Mouse (Mus musculus): ENCODE results near the gene Metap1d.

Metap1d gene

DNA sequence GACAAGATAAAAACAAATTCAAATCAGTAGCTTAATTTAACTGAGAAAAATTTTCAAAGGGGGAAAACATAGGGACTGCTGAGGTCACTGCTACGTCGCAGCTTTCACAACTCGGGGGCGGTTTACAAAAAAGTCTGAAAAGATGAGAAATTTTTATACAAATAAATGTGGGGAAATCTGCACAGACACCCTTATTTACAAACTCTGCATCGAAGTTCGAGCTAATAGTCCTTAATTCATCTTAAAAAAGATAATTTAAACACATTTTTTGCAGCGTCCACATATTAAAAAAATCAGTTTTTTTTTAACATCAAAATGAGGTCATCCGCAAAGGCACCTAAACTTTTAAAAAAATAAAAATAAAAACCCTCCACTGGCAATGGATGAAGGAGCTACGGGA is 90.5 kb downstream of the Metap1d start:
- intact Hi-C loops (cut with DNase I): loop anchor here (10.0 kb wide), 1 partner anchor 1731 kb away; the partner anchor contains the start of gene Sp9

DNA sequence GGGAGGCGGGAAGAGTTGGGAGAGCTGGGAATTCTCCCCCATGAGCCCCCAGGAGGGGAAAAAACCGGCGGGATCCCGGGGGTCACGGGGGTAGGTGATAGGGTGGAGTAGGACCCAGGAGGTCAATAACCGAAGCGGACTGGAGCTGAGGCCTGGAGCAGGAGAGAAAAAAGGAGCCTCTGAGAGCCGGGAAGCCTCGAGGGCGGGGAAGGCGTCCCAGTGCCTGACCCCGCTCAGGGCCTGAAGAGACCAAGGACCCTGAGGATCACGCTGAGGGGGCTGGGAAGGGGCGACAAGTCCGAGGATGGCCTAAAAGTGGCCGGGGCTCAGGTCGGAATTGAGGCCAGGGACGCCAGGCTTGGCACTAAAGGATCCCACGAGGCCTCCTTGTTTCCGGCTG is 90.9 kb downstream of the Metap1d start:
- intact Hi-C loops (cut with DNase I): loop anchor here (10.0 kb wide), 1 partner anchor 1731 kb away; the partner anchor contains the start of gene Sp9

DNA sequence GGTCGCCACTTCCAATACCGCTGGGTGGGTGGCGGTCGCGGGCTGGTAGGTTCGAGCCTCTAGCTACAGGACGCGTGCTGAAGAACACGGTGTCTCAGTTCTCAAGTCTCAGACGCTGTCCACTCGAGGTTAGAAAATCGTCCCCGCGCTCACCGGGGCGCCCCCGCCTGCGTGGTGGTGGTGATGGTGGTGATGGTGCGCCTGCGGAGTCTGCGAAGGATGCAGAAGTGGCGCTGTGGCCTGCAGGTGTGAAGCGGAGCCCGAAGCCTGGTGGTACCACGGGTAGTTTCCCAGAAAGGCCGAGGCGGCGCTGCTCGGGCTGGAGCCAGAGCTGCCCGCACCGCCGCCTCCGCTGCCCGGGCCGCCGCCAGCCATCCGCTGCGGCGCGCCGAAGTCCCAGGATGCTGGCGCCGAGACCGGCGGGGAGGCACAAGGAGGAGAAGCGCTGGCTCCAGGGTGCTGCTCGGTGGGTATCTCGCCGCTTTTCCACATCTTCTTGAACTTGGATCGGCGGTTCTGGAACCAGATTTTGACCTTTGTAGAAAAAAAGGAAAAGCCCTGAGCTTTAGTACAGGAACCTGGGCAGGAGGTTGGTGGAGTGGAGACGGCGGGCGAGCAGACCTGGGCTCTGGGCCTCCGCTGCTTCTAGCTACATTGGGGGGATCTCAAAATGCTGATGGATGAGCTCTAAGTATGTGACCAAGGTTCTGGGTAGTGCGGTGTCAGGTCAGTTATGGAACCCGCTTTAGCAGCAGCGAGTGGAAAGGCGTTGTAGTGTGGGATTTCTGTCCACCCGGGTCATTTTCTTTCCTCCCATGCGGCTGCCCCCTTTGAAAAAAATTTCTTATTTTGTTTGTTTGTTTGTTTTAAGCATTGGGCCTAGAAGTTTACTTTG is 91.6 kb downstream of the Metap1d start:
- intact Hi-C loops (cut with DNase I): loop anchor here (5.0 to 10.0 kb wide), 3 partner anchors 92 to 1730 kb away; partner anchors contain the start of genes Metap1d and Sp9

DNA sequence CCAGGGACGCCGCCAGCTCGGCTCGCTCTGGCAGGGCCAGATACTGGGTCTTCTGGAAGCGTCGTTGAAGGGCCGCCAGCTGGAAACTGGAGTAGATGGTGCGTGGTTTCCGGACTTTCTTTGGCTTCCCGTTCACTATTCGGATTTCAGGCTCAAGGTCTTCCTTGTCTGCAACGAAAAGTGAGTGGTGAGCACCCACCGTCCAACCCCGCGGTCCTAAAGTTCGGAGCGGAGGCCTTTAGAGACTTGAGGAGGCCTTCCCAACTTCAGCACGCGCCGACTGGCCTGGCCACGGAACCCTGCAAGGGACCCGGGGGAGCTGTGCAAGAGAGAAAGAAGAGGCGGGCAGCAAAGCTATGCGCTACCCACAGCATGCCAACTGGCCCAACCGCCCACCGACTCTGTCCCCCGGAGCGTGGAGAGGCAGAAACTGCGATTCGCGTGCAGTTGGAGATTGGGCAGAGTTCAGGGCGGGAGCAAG is 92.4 kb downstream of the Metap1d start:
- intact Hi-C loops (cut with DNase I): loop anchor here (5.0 to 10.0 kb wide), 3 partner anchors 93 to 1729 kb away; partner anchors contain the start of genes Metap1d and Sp9

DNA sequence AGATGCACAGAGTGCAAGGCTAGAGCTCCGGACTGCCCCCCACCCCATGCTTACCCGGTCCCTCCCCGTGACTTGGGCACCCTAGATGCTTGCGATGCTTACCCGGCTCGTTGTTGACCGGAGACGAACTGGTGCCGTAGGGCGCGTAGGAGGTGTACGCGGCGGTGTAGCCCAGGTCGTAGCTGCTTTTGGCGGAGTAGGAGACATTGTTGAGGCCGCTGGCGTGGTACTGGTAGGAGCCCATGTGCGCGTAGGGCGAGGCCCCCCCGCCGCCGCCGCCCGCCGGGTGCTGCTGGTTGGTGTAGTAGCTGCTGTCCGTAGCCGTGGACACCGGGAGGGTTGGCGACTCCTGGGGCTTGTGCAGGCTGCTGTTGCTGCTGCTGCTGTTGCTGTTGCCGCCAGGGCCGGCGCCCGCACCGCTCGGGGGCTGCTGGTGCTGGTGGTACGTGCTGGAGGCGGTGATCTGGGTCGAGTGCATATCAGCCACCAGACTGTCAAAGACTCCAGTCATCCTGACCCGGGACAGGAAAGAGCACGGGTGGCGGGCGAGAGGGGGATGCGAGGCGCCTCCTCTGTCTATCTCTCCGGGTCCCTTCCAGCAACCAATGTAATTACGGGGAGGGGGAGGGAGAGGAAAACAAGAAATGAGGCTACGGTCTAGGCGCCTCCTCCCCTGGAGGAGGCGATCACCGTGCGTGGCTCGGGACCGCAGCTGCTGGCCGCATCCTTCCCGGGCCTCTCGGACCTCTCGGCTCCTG is 93.0 kb downstream of the Metap1d start:
- intact Hi-C loops (cut with DNase I): loop anchor here (5.0 to 10.0 kb wide), 3 partner anchors 94 to 1729 kb away; partner anchors contain the start of genes Metap1d and Sp9

DNA sequence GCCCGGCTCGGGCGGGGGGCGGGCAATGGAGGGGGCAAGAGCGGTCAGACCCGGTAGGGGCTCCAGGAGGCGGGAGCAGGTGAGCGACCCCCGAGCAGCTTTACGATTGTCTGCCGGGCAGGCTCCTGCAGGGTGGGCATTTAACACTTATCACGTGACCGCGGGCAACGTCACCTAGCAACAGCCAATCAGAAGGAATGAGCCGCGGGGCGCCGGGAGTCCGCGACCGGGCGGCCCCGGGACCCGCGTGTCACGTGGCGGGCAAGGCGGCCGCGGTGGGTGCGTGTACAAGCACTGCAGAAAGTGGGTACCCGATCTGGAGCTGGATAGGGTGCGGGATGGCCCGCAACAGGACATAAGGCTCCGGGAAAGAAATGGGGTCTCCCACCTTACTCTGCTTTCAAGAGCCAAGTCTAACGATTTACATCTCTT is 93.6 kb downstream of the Metap1d start, which contains the start of gene Dlx2:
Gene Dlx2, minus strand, starts transcription at position 115 of the 432 bp plus-strand sequence.
- intact Hi-C loops (cut with DNase I): loop anchor here (5.0 to 10.0 kb wide), 3 partner anchors 94 to 1728 kb away; partner anchors contain the start of genes Metap1d and Sp9

DNA sequence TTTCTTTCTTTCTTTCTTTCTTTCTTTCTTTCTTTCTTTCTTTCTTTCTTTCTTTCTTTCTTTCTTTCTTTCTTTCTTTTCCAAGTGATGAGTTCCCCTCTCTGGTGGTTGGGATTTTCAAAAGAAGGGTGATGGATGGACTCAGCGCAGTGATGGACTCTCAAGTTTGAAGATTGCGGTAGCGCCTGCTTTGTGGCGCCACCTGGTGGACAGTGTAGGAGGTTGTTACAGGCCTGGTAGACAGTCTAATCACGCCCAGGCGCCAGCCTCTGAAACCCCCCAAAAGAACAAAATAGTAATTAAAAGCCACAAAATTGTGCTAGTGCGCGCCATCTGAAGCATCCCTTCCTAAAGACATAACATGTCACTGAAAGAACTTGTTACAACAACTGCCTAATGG is 94.8 kb downstream of the Metap1d start:
- intact Hi-C loops (cut with DNase I): loop anchor here (5.0 to 10.0 kb wide), 3 partner anchors 96 to 1727 kb away; partner anchors contain the start of genes Metap1d and Sp9

DNA sequence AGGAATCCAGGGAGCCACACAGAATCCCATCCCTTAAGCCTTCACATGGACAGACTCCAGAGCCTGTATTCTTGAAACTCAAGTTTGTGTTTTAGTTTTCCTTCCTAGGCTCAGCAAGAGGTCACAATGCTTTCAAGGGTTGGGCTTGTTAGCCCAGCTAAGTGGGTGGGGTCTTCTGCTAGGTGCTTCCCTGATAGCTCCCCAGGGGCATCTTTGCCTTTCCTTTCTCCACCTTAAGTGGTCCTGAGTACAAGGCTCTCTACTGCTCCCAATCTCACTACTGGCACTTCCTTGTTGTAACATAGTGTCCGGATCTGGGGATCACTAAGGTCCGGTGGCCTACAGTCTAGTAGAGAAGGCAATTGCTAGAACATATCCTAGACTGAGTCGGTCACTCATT is 97.3 kb downstream of the Metap1d start:
- intact Hi-C loops (cut with DNase I): loop anchor here (10.0 kb wide), 1 partner anchor 296 kb away; no protein-coding TSS in a partner anchor

DNA sequence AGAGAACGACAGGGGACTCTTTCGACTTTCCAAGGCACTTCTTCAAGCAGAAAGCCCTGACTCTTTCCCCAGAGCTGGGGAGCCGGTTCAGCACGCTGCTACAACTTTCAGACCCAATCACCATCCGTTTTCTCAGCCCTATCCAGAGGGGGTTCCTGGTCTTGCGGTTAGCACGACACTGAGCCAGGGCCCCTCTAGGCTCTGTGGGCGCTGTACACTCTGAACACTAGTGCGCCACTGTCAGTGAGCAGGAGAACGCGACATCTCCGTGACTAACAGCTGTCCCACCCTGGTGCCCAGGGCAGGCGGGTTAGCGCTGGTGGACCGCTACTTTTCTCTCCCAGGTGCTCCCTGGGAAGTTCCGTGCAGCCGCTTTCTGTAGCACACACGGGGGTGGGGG is 98.6 kb downstream of the Metap1d start:
- intact Hi-C loops (cut with DNase I): loop anchor here (10.0 kb wide), 1 partner anchor 297 kb away; no protein-coding TSS in a partner anchor

DNA sequence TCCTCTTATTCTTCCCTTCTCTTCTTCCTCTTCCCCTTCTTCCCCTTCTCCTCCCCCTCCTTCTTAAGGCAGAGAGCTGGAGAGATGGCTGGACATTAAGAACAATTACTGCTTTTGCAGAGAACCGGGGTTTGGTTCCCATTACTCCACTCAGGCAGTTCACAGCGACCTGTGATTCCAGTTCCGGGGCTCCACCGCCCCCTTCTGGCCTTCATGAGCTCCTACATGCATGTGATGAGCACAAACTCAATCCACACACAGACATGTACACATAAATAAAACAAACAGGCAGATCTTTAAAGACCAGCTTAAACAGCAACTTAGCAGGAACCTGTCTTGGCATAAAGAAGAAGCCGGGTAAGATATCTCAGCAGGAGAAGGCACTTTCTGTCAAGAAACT is 103.0 kb downstream of the Metap1d start:
- intact Hi-C loops (cut with DNase I): loop anchor here (10.0 kb wide), 1 partner anchor 301 kb away; no protein-coding TSS in a partner anchor

DNA sequence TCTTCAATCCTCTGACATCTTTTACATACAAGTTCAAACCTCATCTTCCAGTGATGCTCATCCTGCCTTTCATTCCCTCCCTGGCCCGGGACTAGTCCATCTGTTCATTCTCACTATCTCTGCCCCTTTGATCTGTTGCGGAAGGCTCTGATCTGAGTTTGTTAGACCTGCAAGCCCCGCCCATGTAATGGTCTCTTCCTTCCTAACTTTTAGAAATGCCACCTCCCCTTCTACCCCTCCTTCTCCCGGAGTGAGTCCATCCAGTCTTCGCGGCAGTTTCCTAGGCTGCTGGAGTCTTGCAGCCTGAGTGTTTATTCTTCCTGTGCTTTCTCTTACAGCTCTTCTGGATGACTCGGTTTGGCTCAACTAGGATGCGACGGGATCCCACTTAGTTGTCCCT is 113.4 kb downstream of the Metap1d start:
- intact Hi-C loops (cut with DNase I): no loop called here

DNA sequence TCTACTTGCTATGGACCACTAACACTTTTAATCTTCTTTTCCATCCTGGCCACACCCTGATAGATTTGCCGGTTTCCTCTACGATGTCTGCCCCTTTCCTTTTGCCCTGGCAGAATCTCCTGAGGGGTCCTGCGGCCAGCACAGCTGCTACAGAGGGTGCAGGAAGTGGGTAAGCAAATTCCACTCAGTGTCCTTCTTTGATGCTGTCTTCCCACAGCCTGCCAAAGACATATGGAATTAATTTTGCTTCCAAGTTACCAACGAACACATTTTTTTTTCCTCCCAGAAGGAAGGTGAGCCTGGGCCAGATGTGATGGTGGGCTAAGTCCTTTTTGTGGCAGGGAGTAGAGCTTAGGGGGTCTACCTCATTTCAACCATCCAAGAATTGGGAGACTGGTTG is 120.7 kb downstream of the Metap1d start:
- intact Hi-C loops (cut with DNase I): no loop called here
